Mouse (Mus musculus) limb, embryonic 11.5 days (tissue): ENCODE data around the gene Ptprn2. TPM values are rescaled to one million over a fixed set of nuclear protein-coding genes. Genes with fewer than 3 reads are reported as not detected.

Experiments used
- ATAC-seq: fragments of 200-750 bp; cut with Nextera tagmentation; 2 replicates; pipeline ENCODE4 v1.8.0; 2017; ENCODE audit warnings: low read depth; ENCODE audit not compliant: insufficient number of reproducible peaks, low FRiP score, low TSS enrichment
- DNase-seq: peaks from one replicate; pipeline ENCODE4 v3.0.0-alpha.2; 2015; ENCODE audit warnings: low spot score
- H3K27ac ChIP-seq: fragments of 300-500 bp; sonication (generic); replicated peaks from 2 replicates; pipeline ENCODE4 v1.5.1; 2014; ENCODE audit warnings: low read depth, mild to moderate bottlenecking, low read length
- H3K27me3 ChIP-seq: fragments of 300-500 bp; sonication (generic); 2 replicates; pipeline ENCODE4 v1.6.1; 2014; ENCODE audit warnings: mild to moderate bottlenecking, low read length, mixed read lengths; ENCODE audit not compliant: control insufficient read depth, insufficient read depth
- H3K36me3 ChIP-seq: fragments of 300-500 bp; sonication (generic); 2 replicates; pipeline ENCODE4 v1.6.1; 2014; ENCODE audit warnings: mild to moderate bottlenecking, low read length, moderate library complexity, mixed read lengths; ENCODE audit not compliant: control insufficient read depth, insufficient read depth
- H3K4me1 ChIP-seq: fragments of 300-500 bp; sonication (generic); 2 replicates; pipeline ENCODE4 v1.6.1; 2014; ENCODE audit warnings: low read length, mixed read lengths; ENCODE audit not compliant: control insufficient read depth, insufficient read depth
- H3K4me2 ChIP-seq: fragments of 300-500 bp; sonication (generic); 2 replicates; pipeline ENCODE4 v1.6.1; 2014; ENCODE audit warnings: low read depth, mild to moderate bottlenecking, moderate library complexity; ENCODE audit not compliant: severe bottlenecking
- H3K4me3 ChIP-seq: fragments of 300-500 bp; sonication (generic); 2 replicates; pipeline ENCODE4 v1.5.1; 2014; ENCODE audit warnings: low read depth, low read length
- H3K9ac ChIP-seq: fragments of 300-500 bp; sonication (generic); 2 replicates; pipeline ENCODE4 v1.6.1; 2014; ENCODE audit warnings: mild to moderate bottlenecking, low read length
- H3K9me3 ChIP-seq: fragments of 300-500 bp; sonication (generic); 2 replicates; pipeline ENCODE4 v1.6.1; 2016; ENCODE audit warnings: low read length; ENCODE audit not compliant: control insufficient read depth
- WGBS: fragments of 180-500 bp; shearing (Covaris S2); extraction: QIAGEN DNeasy Blood & Tissue Kit; methylation state at CpG from one replicate; pipeline ENCODE4 v1.1.7; 2014; 5-methylcytosine and 5-hydroxymethylcytosine counted together
- polyA plus RNA-seq: library from polyadenylated mRNA; unstranded; fragments of >200 nt; fragmentation: Nextera tagmentation; extraction: Ambion mirVana; gene quantifications from 2 replicates; pipeline ENCODE4 v1.2.1, GENCODE M21; 2014

The Ptprn2 gene
- polyA plus RNA-seq, 1 experiment from 2014 or later = not detected

GRCm38 (mm10) chr12:116586167-116586566 lies 100.6 kb downstream of the Ptprn2 start:
- ATAC-seq (no peak), DNase-seq (no peak)
- Histone ChIP-seq H3K4me1 (no peaks in the 10 kb centered on the region), H3K27me3 (no peaks in the 10 kb centered on the region), H3K4me2 (no peak overlapping the region), H3K36me3 (no peaks in the 10 kb centered on the region), H3K9me3 (no peaks in the 10 kb centered on the region), H3K27ac (no peak overlapping the region), H3K9ac (no peak overlapping the region), H3K4me3 (no peak overlapping the region)
- WGBS = 66% methylated on average over 2 of the region's 2 CpGs

GRCm38 (mm10) chr12:116587548-116587947 lies 102.0 kb downstream of the Ptprn2 start:
- no peaks in the 10 kb centered on the region for H3K4me1 ChIP-seq
- H3K4me3 ChIP-seq = no peak overlapping the region
- 77% methylated on average over 3 of the region's 3 CpGs for WGBS
- no peaks in the 10 kb centered on the region for H3K36me3 ChIP-seq
- H3K27me3 ChIP-seq = no peaks in the 10 kb centered on the region
- no peak overlapping the region for H3K9ac ChIP-seq
- no peaks in the 10 kb centered on the region for H3K9me3 ChIP-seq
- no peak overlapping the region for H3K27ac ChIP-seq
- DNase-seq (no peak), ATAC-seq (no peak)
- H3K4me2 ChIP-seq = no peak overlapping the region

GRCm38 (mm10) chr12:116590076-116590475 lies 104.6 kb downstream of the Ptprn2 start:
- H3K9me3 ChIP-seq = no peaks in the 10 kb centered on the region
- no peaks in the 10 kb centered on the region for H3K4me1 ChIP-seq
- ATAC-seq = no peak
- H3K9ac ChIP-seq = no peak overlapping the region
- H3K4me3 ChIP-seq = no peak overlapping the region
- H3K4me2 ChIP-seq = no peak overlapping the region
- 89% methylated on average over 5 of the region's 5 CpGs for WGBS
- H3K27me3 ChIP-seq = no peaks in the 10 kb centered on the region
- H3K36me3 ChIP-seq = no peaks in the 10 kb centered on the region
- no peak overlapping the region for H3K27ac ChIP-seq
- no peak for DNase-seq

GRCm38 (mm10) chr12:116594457-116594856 lies 108.9 kb downstream of the Ptprn2 start:
- no peaks in the 10 kb centered on the region for H3K9me3 ChIP-seq
- H3K27ac ChIP-seq = no peak overlapping the region
- no peak overlapping the region for H3K4me3 ChIP-seq
- DNase-seq = no peak
- H3K4me1 ChIP-seq = no peaks in the 10 kb centered on the region
- no peak overlapping the region for H3K4me2 ChIP-seq
- no peaks in the 10 kb centered on the region for H3K36me3 ChIP-seq
- ATAC-seq = no peak
- H3K9ac ChIP-seq = no peak overlapping the region
- 88% methylated on average over 8 of the region's 8 CpGs for WGBS
- no peaks in the 10 kb centered on the region for H3K27me3 ChIP-seq

GRCm38 (mm10) chr12:116594866-116595610 lies 109.5 kb downstream of the Ptprn2 start:
- no peak for ATAC-seq
- Histone ChIP-seq H3K4me2 (no peak overlapping the region), H3K4me3 (no peak overlapping the region), H3K27me3 (no peaks in the 10 kb centered on the region), H3K36me3 (no peaks in the 10 kb centered on the region), H3K9ac (no peak overlapping the region), H3K4me1 (no peaks in the 10 kb centered on the region), H3K9me3 (no peaks in the 10 kb centered on the region), H3K27ac (no peak overlapping the region)
- 95% methylated on average over 7 of the region's 7 CpGs for WGBS
- DNase-seq = no peak

GRCm38 (mm10) chr12:116595727-116596126 lies 110.2 kb downstream of the Ptprn2 start:
- DNase-seq (no peak), ATAC-seq (no peak)
- H3K27me3 ChIP-seq = no peaks in the 10 kb centered on the region
- H3K4me2 ChIP-seq = no peak overlapping the region
- H3K9me3 ChIP-seq = no peaks in the 10 kb centered on the region
- no peak overlapping the region for H3K9ac ChIP-seq
- H3K4me3 ChIP-seq = no peak overlapping the region
- no peaks in the 10 kb centered on the region for H3K36me3 ChIP-seq
- H3K4me1 ChIP-seq = no peaks in the 10 kb centered on the region
- no peak overlapping the region for H3K27ac ChIP-seq
- WGBS = 90% methylated on average over 4 of the region's 4 CpGs

- no peak overlapping the region for H3K9ac ChIP-seq
- H3K4me2 ChIP-seq = no peak overlapping the region
- H3K4me1 ChIP-seq = no peaks in the 10 kb centered on the region
- DNase-seq (no peak), ATAC-seq (no peak)
- no peaks in the 10 kb centered on the region for H3K9me3 ChIP-seq
- H3K36me3 ChIP-seq = no peaks in the 10 kb centered on the region
- H3K27ac ChIP-seq = no peak overlapping the region
- no peaks in the 10 kb centered on the region for H3K27me3 ChIP-seq
- H3K4me3 ChIP-seq = no peak overlapping the region
- 94% methylated on average over 20 of the region's 20 CpGs for WGBS
Measured at GRCm38 (mm10) chr12:116596993-116597392, 111.5 kb downstream of the Ptprn2 start.

- Histone ChIP-seq H3K4me1 (no peaks in the 10 kb centered on the region), H3K4me3 (no peak overlapping the region), H3K27ac (no peak overlapping the region), H3K4me2 (no peak overlapping the region), H3K27me3 (no peaks in the 10 kb centered on the region), H3K9ac (no peak overlapping the region), H3K9me3 (no peaks in the 10 kb centered on the region), H3K36me3 (no peaks in the 10 kb centered on the region)
- ATAC-seq (no peak), DNase-seq (no peak)
- 95% methylated on average over 5 of the region's 5 CpGs for WGBS
Measured at GRCm38 (mm10) chr12:116597670-116598069, 112.2 kb downstream of the Ptprn2 start.
